Mouse (Mus musculus) CH12F3 (cell line): Measurements from ENCODE around the gene Krt9.

Experiments used
- in situ Hi-C: fragments of 300-500 bp; cut with MboI; formaldehyde crosslinking; loops from 2 replicates; pipeline ENCODE4 v1.14.3; 2020; ENCODE audit warnings: low sequenced_read_pairs

The Krt9 gene

DNA sequence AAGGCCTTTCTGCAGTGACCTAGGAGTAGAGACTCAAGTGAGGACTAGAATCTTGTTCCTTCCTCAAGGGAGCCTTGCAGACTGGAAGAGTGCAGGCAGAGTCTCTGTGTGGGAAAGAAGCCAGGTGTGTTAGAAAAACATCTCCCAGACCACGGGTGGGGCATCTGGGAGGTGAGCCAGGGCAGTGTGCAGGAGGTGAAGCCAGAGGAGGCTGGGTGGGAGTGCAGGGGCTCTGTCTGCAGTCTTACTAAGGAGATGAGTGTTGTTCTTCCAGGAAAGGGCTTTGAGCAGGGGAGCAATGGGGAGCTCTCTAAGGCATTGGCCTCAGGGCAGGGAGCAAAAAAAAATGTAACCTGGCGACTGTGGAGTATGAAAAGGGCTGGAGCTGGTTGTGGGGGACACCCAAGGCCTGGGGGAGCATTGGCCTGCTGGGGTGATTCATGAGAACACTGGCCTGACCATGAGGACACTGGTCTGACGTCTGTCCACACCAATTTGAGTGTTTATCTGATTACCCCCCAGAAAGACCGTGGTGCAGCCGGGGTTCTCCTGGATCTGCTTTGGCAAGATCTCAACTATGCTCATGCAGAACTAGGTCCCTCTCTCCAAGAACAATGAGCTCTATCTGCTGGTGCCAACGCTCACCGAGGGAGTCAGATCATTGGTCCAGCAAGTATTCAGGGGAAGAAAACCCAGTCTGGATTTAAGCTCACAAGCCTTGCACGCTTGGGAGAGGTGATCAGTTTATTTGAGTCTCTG lies 37.4 kb downstream of the Krt9 start:
- in situ Hi-C loops: no loop called here

DNA sequence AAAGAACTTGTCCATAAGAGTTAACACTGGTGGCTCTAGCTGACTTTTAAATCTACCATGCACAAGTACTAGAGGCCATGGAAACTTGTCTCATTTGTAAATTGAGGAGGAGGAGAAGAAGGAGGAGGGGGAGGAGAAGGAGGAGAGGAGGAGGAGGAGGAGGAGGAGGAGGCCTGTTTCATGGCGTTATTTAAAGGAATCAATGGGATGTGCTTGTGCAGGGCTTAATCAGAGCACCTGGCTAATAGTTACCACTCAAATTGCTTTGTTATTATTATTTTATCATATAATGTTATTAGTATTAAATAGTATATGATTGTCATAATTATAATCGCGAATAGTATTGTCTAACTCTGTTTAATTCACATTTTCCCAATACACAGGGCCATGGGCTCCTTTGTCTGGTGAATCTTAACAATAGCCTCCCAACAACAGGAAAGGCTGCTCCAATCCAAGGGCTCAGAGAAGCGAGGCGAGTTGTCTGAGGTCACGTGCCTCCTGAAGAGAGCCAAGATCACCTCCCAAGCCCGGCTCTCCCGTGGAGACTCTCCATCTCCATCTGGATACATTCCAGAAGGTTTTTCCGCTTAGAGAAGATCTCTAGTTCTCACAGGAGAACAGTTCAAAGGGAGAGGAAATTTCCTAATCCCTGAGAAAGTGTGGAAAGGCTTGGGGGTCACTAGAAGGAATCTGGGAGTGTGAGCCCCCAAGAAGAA lies 44.3 kb downstream of the Krt9 start, which contains the start of gene Krt19:
Gene Krt19, minus strand, starts transcription at position 51 of the 716 bp plus-strand sequence.
- in situ Hi-C loops: no loop called here

DNA sequence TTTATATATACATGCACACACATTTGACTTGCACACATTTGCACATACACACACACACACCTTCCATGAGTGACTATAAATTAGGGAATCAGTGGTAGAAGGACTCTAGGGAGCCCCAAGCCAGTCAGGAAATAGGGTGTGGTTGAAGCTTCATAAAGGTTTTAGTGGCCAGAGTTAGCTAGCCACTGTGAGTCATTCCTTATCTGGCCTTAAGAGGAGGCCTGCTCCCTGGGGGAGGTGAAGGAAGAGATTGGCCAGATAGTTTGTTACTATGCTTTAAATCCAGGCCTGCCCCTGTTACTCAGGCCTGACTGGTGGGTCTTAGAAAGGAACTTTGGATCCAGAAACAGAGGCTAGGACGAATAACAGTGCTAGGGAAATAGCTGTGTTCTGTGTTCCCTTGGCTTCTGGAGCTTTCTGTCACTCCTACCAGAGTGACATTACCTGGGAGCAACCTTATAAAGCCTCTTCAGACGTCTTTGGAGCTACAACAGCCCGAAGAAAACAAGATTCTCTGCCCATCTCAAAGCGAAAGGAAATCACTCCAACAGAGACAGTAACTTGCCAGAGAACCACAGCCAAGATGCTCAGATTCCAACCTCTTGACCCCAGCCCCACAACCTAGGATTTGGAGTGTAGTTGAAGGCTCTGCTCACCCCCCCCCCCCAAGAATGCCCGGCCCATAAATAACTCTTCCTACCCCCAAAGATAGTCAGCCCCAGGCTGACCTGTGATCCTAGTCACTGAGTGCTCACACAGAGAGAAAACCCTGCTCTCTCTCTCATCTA lies 45.3 kb downstream of the Krt9 start:
- in situ Hi-C loops: no loop called here

- in situ Hi-C loops: no loop called here
Measured at GRCm38 (mm10) chr11:100145858-100146560, 47.0 kb downstream of the Krt9 start.

- in situ Hi-C loops: no loop called here
Measured at GRCm38 (mm10) chr11:100145104-100145503, 47.9 kb downstream of the Krt9 start.

GRCm38 (mm10) chr11:100140966-100141365 lies 52.1 kb downstream of the Krt9 start:
- in situ Hi-C loops: no loop called here

GRCm38 (mm10) chr11:100139391-100139790 lies 53.7 kb downstream of the Krt9 start:
- in situ Hi-C loops: no loop called here

DNA sequence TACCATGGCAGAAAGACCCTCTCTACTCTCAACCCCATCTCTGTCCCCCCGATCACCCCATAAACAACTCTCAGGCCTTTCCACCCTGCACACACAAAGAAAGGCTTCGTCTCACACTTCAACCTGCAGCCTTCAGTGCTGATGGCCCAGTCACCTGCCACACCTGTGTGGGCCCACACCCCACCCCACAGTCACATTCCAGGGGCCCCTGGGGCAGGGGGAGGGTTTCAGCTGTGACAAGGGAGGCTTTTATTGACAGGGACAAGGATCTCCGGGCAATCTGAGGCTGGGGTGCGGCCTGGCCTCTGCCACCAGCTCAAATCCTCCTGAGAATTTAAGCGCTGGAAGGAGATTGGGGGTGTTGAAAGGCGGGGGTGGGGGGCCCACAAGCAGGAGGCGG lies 54.2 kb downstream of the Krt9 start:
- in situ Hi-C loops: no loop called here

DNA sequence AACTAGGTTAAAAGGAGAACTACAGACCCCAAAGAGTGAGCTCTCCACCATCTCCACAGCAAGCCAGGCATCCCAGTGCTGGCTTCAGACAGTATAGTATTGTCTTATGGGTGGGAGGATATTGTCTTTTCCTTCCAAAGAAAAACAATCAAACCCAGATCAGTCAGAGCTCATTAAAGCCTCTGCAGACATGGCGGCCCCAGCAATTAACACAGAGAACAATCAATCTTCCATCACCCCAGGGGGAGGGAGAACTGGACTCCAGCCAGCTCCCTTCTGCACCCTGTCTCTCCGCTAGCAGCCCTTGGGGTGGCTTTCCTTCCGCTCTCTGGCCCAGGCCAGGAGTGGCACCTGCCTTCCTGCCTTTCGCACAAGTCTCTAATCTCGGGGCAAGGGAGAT lies 55.4 kb downstream of the Krt9 start:
- in situ Hi-C loops: no loop called here
